Mouse (Mus musculus) hindbrain, embryonic 15.5 days (tissue): ENCODE measurements at regions not wholly inside any gene's neighbourhood (a gene's known extent, or its start where the extent isn't known, plus 50 kb on each side); places are given as distances from the start of the nearest gene placed in this dataset.

Experiments used
- ATAC-seq: fragments of 200-750 bp; cut with Nextera tagmentation; 2 replicates; pipeline ENCODE4 v1.8.0; 2017; ENCODE audit warnings: low read depth, moderate number of reproducible peaks, moderate TSS enrichment; ENCODE audit not compliant: low FRiP score
- H3K27ac ChIP-seq: fragments of 300-500 bp; sonication (generic); replicated peaks from 2 replicates; pipeline ENCODE4 v1.5.1; 2015; ENCODE audit warnings: mild to moderate bottlenecking, inconsistent platforms
- H3K27me3 ChIP-seq: fragments of 300-500 bp; sonication (generic); 2 replicates; pipeline ENCODE4 v1.6.1; 2015; ENCODE audit warnings: control low read depth, inconsistent platforms
- H3K36me3 ChIP-seq: fragments of 300-500 bp; sonication (generic); 2 replicates; pipeline ENCODE4 v1.6.1; 2015; ENCODE audit warnings: control low read depth, inconsistent platforms
- H3K4me1 ChIP-seq: fragments of 300-500 bp; sonication (generic); replicated peaks from 2 replicates; pipeline ENCODE4 v1.6.1; 2015; ENCODE audit warnings: control low read depth, inconsistent platforms
- H3K4me2 ChIP-seq: fragments of 300-500 bp; sonication (generic); 2 replicates; pipeline ENCODE4 v1.6.1; 2015; ENCODE audit warnings: moderate library complexity, mild to moderate bottlenecking, inconsistent platforms
- H3K4me3 ChIP-seq: fragments of 300-500 bp; sonication (generic); 2 replicates; pipeline ENCODE4 v1.5.1; 2015; ENCODE audit warnings: mild to moderate bottlenecking, inconsistent platforms
- H3K9ac ChIP-seq: fragments of 300-500 bp; sonication (generic); 2 replicates; pipeline ENCODE4 v1.6.1; 2015; ENCODE audit warnings: inconsistent platforms
- H3K9me3 ChIP-seq: fragments of 300-500 bp; sonication (generic); 2 replicates; pipeline ENCODE4 v1.6.1; 2016; ENCODE audit warnings: control low read depth, inconsistent platforms
- WGBS: fragments of 180-500 bp; shearing (Covaris S2); methylation state at CpG from one replicate; pipeline ENCODE4 v1.1.7; 2015; 5-methylcytosine and 5-hydroxymethylcytosine counted together

DNA sequence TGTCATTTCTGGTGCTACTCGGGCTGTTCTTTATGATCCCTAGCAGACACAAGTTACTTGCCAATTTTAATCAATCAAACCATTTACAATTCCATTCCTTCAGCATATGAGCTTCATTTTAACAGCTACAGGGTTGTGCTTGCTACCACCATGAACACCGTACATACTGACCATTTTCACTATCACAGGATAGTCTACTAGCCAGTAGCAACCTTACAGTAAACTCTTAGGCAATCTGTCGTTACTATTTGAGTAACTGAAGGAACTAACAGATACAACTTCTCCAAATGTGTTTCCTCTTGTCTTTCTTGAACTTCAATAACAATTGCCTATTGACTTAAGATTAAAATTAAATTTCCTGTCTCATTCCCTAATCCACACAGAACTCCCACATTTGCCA lies 67.9 kb upstream of the Nckap5 start:
- ATAC-seq: no peak
- 0 out of 2 replicates have a peak, but pooled peaks cover 4% of the 10 kb centered on the region for H3K9me3 ChIP-seq
- no peak overlapping the region for H3K4me3 ChIP-seq
- WGBS: 81% methylated on average over 3 of the region's 3 CpGs
- H3K27ac ChIP-seq: no peak overlapping the region
- H3K4me2 ChIP-seq: no peak overlapping the region
- no peaks in the 10 kb centered on the region for H3K4me1 ChIP-seq
- no peaks in the 10 kb centered on the region for H3K36me3 ChIP-seq
- no peaks in the 10 kb centered on the region for H3K27me3 ChIP-seq
- H3K9ac ChIP-seq: no peak overlapping the region

DNA sequence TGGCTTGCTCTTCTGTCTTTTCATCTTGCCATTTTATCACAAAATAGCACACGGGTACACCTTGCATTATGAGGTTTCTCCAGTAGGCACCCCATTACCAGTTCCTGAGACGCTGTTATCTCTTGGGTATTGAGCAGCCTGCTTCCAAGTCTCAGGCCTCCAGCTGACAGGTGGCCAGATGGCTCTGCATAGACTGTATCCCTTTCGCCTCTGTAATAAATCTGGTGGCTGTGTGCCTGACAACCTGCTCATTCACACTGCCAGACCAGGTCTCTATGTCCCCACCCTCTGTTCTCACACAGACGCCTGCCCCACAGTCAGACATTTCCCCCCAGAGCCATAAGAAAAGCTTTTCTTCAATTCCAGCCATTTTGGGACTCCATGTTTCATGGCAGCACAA lies 66.3 kb upstream of the Nckap5 start:
- no peaks in the 10 kb centered on the region for H3K36me3 ChIP-seq
- no peak overlapping the region for H3K27ac ChIP-seq
- H3K4me2 ChIP-seq: no peak overlapping the region
- no peak overlapping the region for H3K4me3 ChIP-seq
- no peak overlapping the region for H3K9ac ChIP-seq
- no peaks in the 10 kb centered on the region for H3K4me1 ChIP-seq
- 56% methylated on average over 4 of the region's 4 CpGs for WGBS
- no peaks in the 10 kb centered on the region for H3K27me3 ChIP-seq
- H3K9me3 ChIP-seq: 0 out of 2 replicates have a peak, but pooled peaks cover 4% of the 10 kb centered on the region
- no peak for ATAC-seq

DNA sequence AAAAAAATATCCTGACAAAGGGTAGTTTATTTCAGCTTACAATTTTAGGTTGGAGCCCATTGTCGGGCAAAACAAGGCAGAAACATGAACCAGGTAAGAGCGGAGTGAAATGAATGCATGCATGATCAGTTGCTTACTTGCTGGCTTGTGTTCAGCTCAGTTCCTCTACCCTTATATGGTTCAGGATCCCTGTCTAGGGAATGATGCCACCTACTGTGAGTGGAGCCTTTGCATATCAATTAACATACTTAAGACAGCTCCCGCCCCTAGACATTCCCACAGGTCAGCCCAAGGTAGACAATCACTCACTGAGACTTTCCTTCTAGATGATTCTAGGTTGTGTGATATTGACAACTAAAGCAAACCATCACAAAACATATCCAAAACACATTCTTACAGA lies 50.2 kb upstream of the Nckap5 start:
- Histone ChIP-seq H3K4me3 (no peak overlapping the region), H3K4me2 (no peak overlapping the region), H3K9me3 (no peaks in the 10 kb centered on the region), H3K9ac (no peak overlapping the region), H3K27ac (no peak overlapping the region), H3K27me3 (no peaks in the 10 kb centered on the region), H3K36me3 (no peaks in the 10 kb centered on the region), H3K4me1 (no peaks in the 10 kb centered on the region)
- WGBS: 92% methylated on average over 3 of the region's 3 CpGs
- ATAC-seq: no peak
